Mouse (Mus musculus) CD4-positive naive resting alpha-beta T cell, adult 76 days (primary cell): ENCODE results near the gene Dhx35. TPM values are rescaled to one million over a fixed set of nuclear protein-coding genes. Genes with fewer than 3 reads are reported as not detected.

ENCODE experiments used
- total RNA-seq: library from RNA; stranded (reverse); gene quantifications from one replicate; pipeline ENCODE4 v1.2.4, GENCODE M21; 2023

Dhx35 gene
- total RNA-seq = 38.8 TPM

DNA sequence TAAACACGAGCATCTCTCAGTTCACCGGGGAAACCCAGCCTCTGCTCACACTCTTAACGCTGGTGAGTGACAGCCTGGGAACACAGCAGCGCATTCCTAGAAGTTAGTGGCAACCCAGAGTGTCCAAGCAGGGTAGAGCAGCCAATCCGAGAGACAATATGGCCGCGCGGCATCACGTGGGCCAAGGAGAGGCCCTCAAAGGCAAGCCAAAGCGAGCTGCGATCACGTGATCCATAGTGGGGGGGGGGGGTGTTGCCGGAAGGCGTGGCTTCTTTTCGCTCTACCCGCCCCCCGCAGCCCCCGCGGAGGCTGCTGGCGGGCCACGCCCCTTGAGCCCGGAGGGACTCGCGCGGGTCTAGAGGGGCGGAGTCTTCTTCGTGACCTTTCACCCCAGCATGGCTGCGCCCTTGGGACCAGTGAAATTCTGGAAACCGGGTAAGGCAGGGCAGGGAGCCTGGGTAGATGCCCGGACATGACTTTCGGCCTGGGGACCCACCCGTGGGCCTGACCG lies at the start of gene Dhx35:
Gene Dhx35 (plus strand): TSS at position 314 of the 511 bp plus-strand sequence.

GRCm38 (mm10) chr2:158767742-158768339 lies 26.8 kb upstream of the Dhx35 start, which contains the start of gene Fam83d:
Gene Fam83d, plus strand, starts transcription at chr2:158768093.

Other genes starting within 250 kb of the Dhx35 start
- not detected for gene Slc32a1, start 184.0 kb upstream of the Dhx35 start, total RNA-seq
- 56.2 TPM for gene Actr5, start 169.9 kb upstream of the Dhx35 start, total RNA-seq
- gene Ppp1r16b, start 129.4 kb upstream of the Dhx35 start, total RNA-seq = 82.0 TPM
- 3.0 TPM for gene Fam83d, start 26.7 kb upstream of the Dhx35 start, total RNA-seq